Mouse (Mus musculus) liver, adult 2 months (tissue): ENCODE data around the gene Gas2l3. TPM values are rescaled to one million over a fixed set of nuclear protein-coding genes. Genes with fewer than 3 reads are reported as not detected.

Experiments used
- DNase-seq: peaks from one replicate; pipeline ENCODE4 v3.0.0-alpha.2; 2011; ENCODE audit warnings: low read depth, low spot score; ENCODE audit errors: extremely low read depth
- H3K27ac ChIP-seq: fragments of 200-500 bp; replicated peaks from 2 replicates; pipeline ENCODE4 v1.5.1; 2012; ENCODE audit warnings: low read depth, mild to moderate bottlenecking, control low read depth, inconsistent platforms, low read length; ENCODE audit not compliant: insufficient read depth
- H3K27me3 ChIP-seq: fragments of 200-500 bp; 2 replicates; pipeline ENCODE4 v1.6.1; 2012; ENCODE audit warnings: mild to moderate bottlenecking, moderate library complexity, low read length, inconsistent platforms; ENCODE audit not compliant: control insufficient read depth, insufficient read depth
- H3K36me3 ChIP-seq: fragments of 200-500 bp; 2 replicates; pipeline ENCODE4 v1.6.1; 2012; ENCODE audit warnings: low read length, inconsistent platforms; ENCODE audit not compliant: control insufficient read depth, insufficient read depth
- H3K4me1 ChIP-seq: fragments of 200-500 bp; 2 replicates; pipeline ENCODE4 v1.6.1; 2011; ENCODE audit warnings: low read length; ENCODE audit not compliant: control insufficient read depth, insufficient read depth
- H3K4me3 ChIP-seq: fragments of 200-500 bp; 2 replicates; pipeline ENCODE4 v1.5.1; 2011; ENCODE audit warnings: low read depth, mild to moderate bottlenecking, control low read depth, low read length, moderate library complexity; ENCODE audit not compliant: insufficient read depth
- H3K79me2 ChIP-seq: fragments of 200-500 bp; 2 replicates; pipeline ENCODE4 v1.6.1; 2012; ENCODE audit warnings: inconsistent platforms, mild to moderate bottlenecking, low read length, moderate library complexity; ENCODE audit not compliant: control insufficient read depth, insufficient read depth
- H3K9ac ChIP-seq: fragments of 200-500 bp; 2 replicates; pipeline ENCODE4 v1.6.1; 2012; ENCODE audit warnings: low read depth, mild to moderate bottlenecking, control low read depth, inconsistent platforms, low read length
- CTCF ChIP-seq: fragments of 200-500 bp; IDR thresholded peaks from 2 replicates; pipeline ENCODE4 v1.5.1; 2011; ENCODE audit warnings: low read depth, low read length, control low read depth
- POLR2A ChIP-seq: fragments of 200-500 bp; IDR thresholded peaks from 2 replicates; pipeline ENCODE4 v1.6.1; 2011; ENCODE audit warnings: low read length, control low read depth; ENCODE audit not compliant: insufficient read depth; ENCODE audit errors: extremely low read depth
- WGBS: fragments of 180-500 bp; shearing (Covaris S2); methylation state at CpG from one replicate; pipeline ENCODE4 v1.1.7; 2018; 5-methylcytosine and 5-hydroxymethylcytosine counted together
- polyA plus RNA-seq: library from polyadenylated mRNA; depleted of rRNA; stranded (reverse); fragments of >200 nt; gene quantifications from 2 replicates; pipeline ENCODE4 v1.2.3, GENCODE M21; 2012
- total RNA-seq: library from RNA; depleted of rRNA; stranded (reverse); fragments of >200 nt; gene quantifications from 2 replicates; pipeline ENCODE4 v1.2.3, GENCODE M21; 2014

Gas2l3 gene
- total and polyA plus RNA-seq, 2 experiments: 0.38 to 1.2 TPM

- Histone ChIP-seq H3K27me3 (no peaks in the 10 kb centered on the region), H3K27ac (no peak overlapping the region; the same call in 1 of the 2 replicates)
- no peak for TF ChIP-seq CTCF
- TF ChIP-seq POLR2A: no peak
Measured at GRCm38 (mm10) chr10:89460972-89461371, 17.2 kb upstream of the Gas2l3 start.

GRCm38 (mm10) chr10:89458770-89459169, 15.0 kb upstream of the Gas2l3 start:
- TF ChIP-seq POLR2A (no peak), CTCF (no peak)
- H3K27ac ChIP-seq: peak overlapping the region; percentile 89
- H3K9ac ChIP-seq: peak overlapping the region; percentile 57; the same call in 1 of the 2 replicates
- H3K79me2 ChIP-seq: no peaks in the 10 kb centered on the region
- H3K36me3 ChIP-seq: peaks cover 77% of the 10 kb centered on the region
- peak; percentile 100 for DNase-seq
- H3K4me1 ChIP-seq: peaks cover 25% of the 10 kb centered on the region
- WGBS: 16% methylated on average over 3 of the region's 3 CpGs
- no peaks in the 10 kb centered on the region for H3K27me3 ChIP-seq
- H3K4me3 ChIP-seq: no peak overlapping the region

More at GRCm38 (mm10) chr10:89460972-89461371, 17.2 kb upstream of the Gas2l3 start:
- Histone ChIP-seq H3K36me3 (peaks cover 77% of the 10 kb centered on the region), H3K4me3 (no peak overlapping the region), H3K79me2 (no peaks in the 10 kb centered on the region), H3K4me1 (peaks cover 27% of the 10 kb centered on the region), H3K9ac (no peak overlapping the region)
- WGBS: 91% methylated on average over 11 of the region's 11 CpGs
- peak; percentile 10 for DNase-seq

GRCm38 (mm10) chr10:89453794-89454193, 10.0 kb upstream of the Gas2l3 start:
- Histone ChIP-seq H3K36me3 (peaks cover 50% of the 10 kb centered on the region), H3K79me2 (no peaks in the 10 kb centered on the region), H3K4me1 (peaks cover 6% of the 10 kb centered on the region), H3K4me3 (no peak overlapping the region), H3K9ac (no peak overlapping the region), H3K27me3 (no peaks in the 10 kb centered on the region), H3K27ac (no peak overlapping the region)
- 62% methylated on average over 3 of the region's 3 CpGs for WGBS
- TF ChIP-seq POLR2A: no peak
- no peak for TF ChIP-seq CTCF
- DNase-seq: no peak

GRCm38 (mm10) chr10:89453068-89453641, 9.4 kb upstream of the Gas2l3 start:
- Histone ChIP-seq H3K79me2 (no peaks in the 10 kb centered on the region), H3K27ac (no peak overlapping the region), H3K36me3 (peaks cover 47% of the 10 kb centered on the region), H3K27me3 (no peaks in the 10 kb centered on the region), H3K4me3 (no peak overlapping the region), H3K9ac (no peak overlapping the region), H3K4me1 (peaks cover 3% of the 10 kb centered on the region; the same call in 1 of the 2 replicates)
- DNase-seq: no peak
- WGBS: 82% methylated on average over 15 of the region's 15 CpGs
- no peak for TF ChIP-seq POLR2A
- TF ChIP-seq CTCF: no peak

- Histone ChIP-seq H3K4me1 (no peaks in the 10 kb centered on the region; the same call in 1 of the 2 replicates), H3K9ac (no peak overlapping the region), H3K79me2 (no peaks in the 10 kb centered on the region), H3K4me3 (no peak overlapping the region), H3K27me3 (no peaks in the 10 kb centered on the region), H3K36me3 (peaks cover 24% of the 10 kb centered on the region), H3K27ac (no peak overlapping the region)
- DNase-seq: peak; percentile 93
- TF ChIP-seq CTCF (no peak), POLR2A (no peak)
- WGBS: 18% methylated on average over 10 of the region's 10 CpGs
Measured at GRCm38 (mm10) chr10:89450411-89450810, 6.6 kb upstream of the Gas2l3 start.

- TF ChIP-seq CTCF: no peak
- no peak overlapping the region for H3K4me3 ChIP-seq
- DNase-seq: no peak
- no peak overlapping the region for H3K9ac ChIP-seq
- H3K27ac ChIP-seq: no peak overlapping the region
- no peaks in the 10 kb centered on the region for H3K36me3 ChIP-seq
- 61% methylated on average over 3 of the region's 3 CpGs for WGBS
- no peaks in the 10 kb centered on the region for H3K27me3 ChIP-seq
- no peaks in the 10 kb centered on the region; the same call in 1 of the 2 replicates for H3K79me2 ChIP-seq
- peaks cover 3% of the 10 kb centered on the region; the same call in 1 of the 2 replicates for H3K4me1 ChIP-seq
Measured at GRCm38 (mm10) chr10:89444381-89444780, 614 bp upstream of the Gas2l3 start.
